Mouse (Mus musculus): ENCODE measurements around the gene Cbs. TPM values are rescaled to one million over a fixed set of nuclear protein-coding genes. Genes with fewer than 3 reads are reported as not detected.
A peak's percentile ranks its signal among the peaks of the same experiment; 100 is the strongest.

Cbs gene
- polyA plus RNA-seq, 1 experiment from 2014 or later, result 5.0 TPM

- Histone ChIP-seq H3K36me3 (ENCODE audit: insufficient read depth, low read length) (no peaks in the 10 kb centered on the region), H3K9ac (replicated peaks; ENCODE audit: low read length) (no peak overlapping the region), H3K9me3 (ENCODE audit: low read length) (no peaks in the 10 kb centered on the region), H3K4me1 (ENCODE audit: insufficient read depth, low read length) (no peaks in the 10 kb centered on the region), H3K4me3 (ENCODE audit: low read length) (no peak overlapping the region), H3K4me2 (replicated peaks; ENCODE audit: low read depth, low read length) (no peak overlapping the region), H3K27ac (ENCODE audit: low read length) (no peak overlapping the region), H3K27me3 (ENCODE audit: insufficient read depth, low read length) (no peaks in the 10 kb centered on the region)
- no peak for ATAC-seq (ENCODE audit: low FRiP score, low TSS enrichment)
- WGBS, result 79% methylated on average over 10 of the region's 10 CpGs
Measured at GRCm38 (mm10) chr17:31576394-31577175, 60.5 kb downstream of the Cbs start.

GRCm38 (mm10) chr17:31574662-31575061, 62.4 kb downstream of the Cbs start:
- Histone ChIP-seq H3K4me3 (ENCODE audit: low read length) (no peak overlapping the region), H3K9ac (replicated peaks; ENCODE audit: low read length) (no peak overlapping the region), H3K9me3 (ENCODE audit: low read length) (no peaks in the 10 kb centered on the region), H3K36me3 (ENCODE audit: insufficient read depth, low read length) (no peaks in the 10 kb centered on the region), H3K4me1 (ENCODE audit: insufficient read depth, low read length) (peaks cover 4% of the 10 kb centered on the region; the same call in 1 of the 2 replicates), H3K27me3 (ENCODE audit: insufficient read depth, low read length) (no peaks in the 10 kb centered on the region), H3K27ac (ENCODE audit: low read length) (no peak overlapping the region), H3K4me2 (replicated peaks; ENCODE audit: low read depth, low read length) (no peak overlapping the region)
- ATAC-seq (ENCODE audit: low FRiP score, low TSS enrichment), result no peak
- WGBS, result 80% methylated on average over 7 of the region's 7 CpGs

- Histone ChIP-seq H3K36me3 (ENCODE audit: insufficient read depth, low read length) (peaks cover 4% of the 10 kb centered on the region; the same call in 1 of the 2 replicates), H3K9me3 (ENCODE audit: low read length) (no peaks in the 10 kb centered on the region), H3K27me3 (ENCODE audit: insufficient read depth, low read length) (no peaks in the 10 kb centered on the region), H3K4me2 (replicated peaks; ENCODE audit: low read depth, low read length) (no peak overlapping the region), H3K9ac (replicated peaks; ENCODE audit: low read length) (no peak overlapping the region), H3K4me3 (ENCODE audit: low read length) (no peak overlapping the region), H3K4me1 (ENCODE audit: insufficient read depth, low read length) (peaks cover 24% of the 10 kb centered on the region), H3K27ac (ENCODE audit: low read length) (no peak overlapping the region)
- ATAC-seq (ENCODE audit: low FRiP score, low TSS enrichment), result no peak
- 85% methylated on average over 5 of the region's 5 CpGs for WGBS
Measured at GRCm38 (mm10) chr17:31571689-31572088, 65.3 kb downstream of the Cbs start.

GRCm38 (mm10) chr17:31570321-31570925, 66.6 kb downstream of the Cbs start:
- Histone ChIP-seq H3K9me3 (ENCODE audit: low read length) (no peaks in the 10 kb centered on the region), H3K9ac (replicated peaks; ENCODE audit: low read length) (no peak overlapping the region), H3K4me1 (ENCODE audit: insufficient read depth, low read length) (peaks cover 34% of the 10 kb centered on the region), H3K36me3 (ENCODE audit: insufficient read depth, low read length) (peaks cover 4% of the 10 kb centered on the region; the same call in 1 of the 2 replicates), H3K27me3 (ENCODE audit: insufficient read depth, low read length) (no peaks in the 10 kb centered on the region), H3K27ac (ENCODE audit: low read length) (no peak overlapping the region), H3K4me3 (ENCODE audit: low read length) (no peak overlapping the region), H3K4me2 (replicated peaks; ENCODE audit: low read depth, low read length) (no peak overlapping the region)
- 86% methylated on average over 9 of the region's 9 CpGs for WGBS
- ATAC-seq (ENCODE audit: low FRiP score, low TSS enrichment), result peak; percentile 72

GRCm38 (mm10) chr17:31569756-31570155, 67.3 kb downstream of the Cbs start:
- H3K4me3 ChIP-seq (ENCODE audit: low read length), result no peak overlapping the region
- peaks cover 34% of the 10 kb centered on the region for H3K4me1 ChIP-seq (ENCODE audit: insufficient read depth, low read length)
- H3K9me3 ChIP-seq (ENCODE audit: low read length), result no peaks in the 10 kb centered on the region
- H3K4me2 ChIP-seq (replicated peaks; ENCODE audit: low read depth, low read length), result no peak overlapping the region
- H3K27ac ChIP-seq (ENCODE audit: low read length), result 0 out of 2 replicates have a peak overlapping the region, but pooled peaks have one; percentile 35
- no peak overlapping the region for H3K9ac ChIP-seq (replicated peaks; ENCODE audit: low read length)
- 86% methylated on average over 1 of the region's 1 CpGs for WGBS
- H3K36me3 ChIP-seq (ENCODE audit: insufficient read depth, low read length), result peaks cover 4% of the 10 kb centered on the region; the same call in 1 of the 2 replicates
- no peak for ATAC-seq (ENCODE audit: low FRiP score, low TSS enrichment)
- no peaks in the 10 kb centered on the region for H3K27me3 ChIP-seq (ENCODE audit: insufficient read depth, low read length)

GRCm38 (mm10) chr17:31566276-31566675, 70.8 kb downstream of the Cbs start:
- H3K27ac ChIP-seq (ENCODE audit: low read length), result 0 out of 2 replicates have a peak overlapping the region, but pooled peaks have one; percentile 96
- peak overlapping the region; percentile 83 for H3K9ac ChIP-seq (replicated peaks; ENCODE audit: low read length)
- 75% methylated on average over 6 of the region's 6 CpGs for WGBS
- no peak for ATAC-seq (ENCODE audit: low FRiP score, low TSS enrichment)
- no peaks in the 10 kb centered on the region for H3K27me3 ChIP-seq (ENCODE audit: insufficient read depth, low read length)
- peaks cover 4% of the 10 kb centered on the region; the same call in 1 of the 2 replicates for H3K36me3 ChIP-seq (ENCODE audit: insufficient read depth, low read length)
- H3K9me3 ChIP-seq (ENCODE audit: low read length), result no peaks in the 10 kb centered on the region
- H3K4me3 ChIP-seq (ENCODE audit: low read length), result peak overlapping the region; percentile 64
- H3K4me2 ChIP-seq (replicated peaks; ENCODE audit: low read depth, low read length), result peak overlapping the region; percentile 78
- peaks cover 39% of the 10 kb centered on the region for H3K4me1 ChIP-seq (ENCODE audit: insufficient read depth, low read length)

- no peaks in the 10 kb centered on the region for H3K9me3 ChIP-seq (ENCODE audit: low read length)
- peak overlapping the region; percentile 78 for H3K4me2 ChIP-seq (replicated peaks; ENCODE audit: low read depth, low read length)
- H3K4me3 ChIP-seq (ENCODE audit: low read length), result peak overlapping the region; percentile 64
- peaks cover 36% of the 10 kb centered on the region for H3K4me1 ChIP-seq (ENCODE audit: insufficient read depth, low read length)
- no peaks in the 10 kb centered on the region for H3K27me3 ChIP-seq (ENCODE audit: insufficient read depth, low read length)
- H3K27ac ChIP-seq (ENCODE audit: low read length), result peak overlapping the region; percentile 96
- H3K36me3 ChIP-seq (ENCODE audit: insufficient read depth, low read length), result peaks cover 4% of the 10 kb centered on the region; the same call in 1 of the 2 replicates
- peak overlapping the region; percentile 83 for H3K9ac ChIP-seq (replicated peaks; ENCODE audit: low read length)
- WGBS, result under 1% methylated on average over 74 of the region's 88 CpGs
- peak; percentile 50 for ATAC-seq (ENCODE audit: low FRiP score, low TSS enrichment)
Measured at GRCm38 (mm10) chr17:31565141-31566056, 71.6 kb downstream of the Cbs start.

- Histone ChIP-seq H3K9ac (replicated peaks; ENCODE audit: low read length) (peak overlapping the region; percentile 83), H3K9me3 (ENCODE audit: low read length) (no peaks in the 10 kb centered on the region), H3K36me3 (ENCODE audit: insufficient read depth, low read length) (peaks cover 4% of the 10 kb centered on the region; the same call in 1 of the 2 replicates), H3K27me3 (ENCODE audit: insufficient read depth, low read length) (no peaks in the 10 kb centered on the region), H3K4me3 (ENCODE audit: low read length) (peak overlapping the region; percentile 64), H3K4me1 (ENCODE audit: insufficient read depth, low read length) (peaks cover 36% of the 10 kb centered on the region), H3K27ac (ENCODE audit: low read length) (peak overlapping the region; percentile 96), H3K4me2 (replicated peaks; ENCODE audit: low read depth, low read length) (peak overlapping the region; percentile 78)
- 1% methylated on average over 22 of the region's 44 CpGs for WGBS
- no peak for ATAC-seq (ENCODE audit: low FRiP score, low TSS enrichment)
Measured at GRCm38 (mm10) chr17:31564858-31565140, 72.2 kb downstream of the Cbs start.

- Histone ChIP-seq H3K9me3 (ENCODE audit: low read length) (no peaks in the 10 kb centered on the region), H3K27me3 (ENCODE audit: insufficient read depth, low read length) (no peaks in the 10 kb centered on the region), H3K4me3 (ENCODE audit: low read length) (peak within 1 kb of the TSS; percentile 64), H3K4me2 (replicated peaks; ENCODE audit: low read depth, low read length) (peak within 1 kb of the TSS; percentile 78), H3K27ac (ENCODE audit: low read length) (peak within 1 kb of the TSS; percentile 96), H3K9ac (replicated peaks; ENCODE audit: low read length) (peak within 1 kb of the TSS; percentile 83), H3K4me1 (ENCODE audit: insufficient read depth, low read length) (peaks cover 31% of the 10 kb centered on the region), H3K36me3 (ENCODE audit: insufficient read depth, low read length) (peaks cover 4% of the 10 kb centered on the region; the same call in 1 of the 2 replicates)
- ATAC-seq (ENCODE audit: low FRiP score, low TSS enrichment), result peak; percentile 95
- 1% methylated on average over 56 of the region's 72 CpGs for WGBS
Measured at GRCm38 (mm10) chr17:31564015-31564857, 72.8 kb downstream of the Cbs start, which contains the start of gene Pknox1. TSS of gene Pknox1 (plus strand) at chr17:31564734.
